Mouse (Mus musculus) v-Abl transformed pro-B cells (cell line): ENCODE measurements at regions not wholly inside any gene's neighbourhood (a gene's known extent, or its start where the extent isn't known, plus 50 kb on each side); places are given as distances from the start of the nearest gene placed in this dataset.

Experiments
- in situ Hi-C, 2 experiments: fragments of 400-800 bp; cut with MboI; formaldehyde crosslinking; loops; one replicate each; pipeline ENCODE4 v1.15.1; 2025; ENCODE audit not compliant: unreplicated experiment in 2 of 2

GRCm38 (mm10) chr3:143834725-143835124 lies 370.3 kb downstream of the Lmo4 start:
- in situ Hi-C loops: no loop called here

GRCm38 (mm10) chr3:143823395-143823777 lies 381.6 kb downstream of the Lmo4 start:
- in situ Hi-C loops: no loop called here

GRCm38 (mm10) chr3:143822564-143823394 lies 382.2 kb downstream of the Lmo4 start:
- in situ Hi-C loops: no loop called here

- in situ Hi-C loops: no loop called here
These were observed 397.5 kb downstream of the Lmo4 start for GRCm38 (mm10) chr3:143807544-143807943.

GRCm38 (mm10) chr3:143806940-143807339 lies 398.1 kb downstream of the Lmo4 start:
- in situ Hi-C loops: no loop called here

- in situ Hi-C loops: no loop called here
These were observed 407.2 kb downstream of the Lmo4 start for GRCm38 (mm10) chr3:143797850-143798249.

- in situ Hi-C loops: no loop called here
These were observed 414.1 kb downstream of the Lmo4 start for GRCm38 (mm10) chr3:143790905-143791304.

GRCm38 (mm10) chr3:143789932-143790570 lies 415.0 kb downstream of the Lmo4 start:
- in situ Hi-C loops: no loop called here

DNA sequence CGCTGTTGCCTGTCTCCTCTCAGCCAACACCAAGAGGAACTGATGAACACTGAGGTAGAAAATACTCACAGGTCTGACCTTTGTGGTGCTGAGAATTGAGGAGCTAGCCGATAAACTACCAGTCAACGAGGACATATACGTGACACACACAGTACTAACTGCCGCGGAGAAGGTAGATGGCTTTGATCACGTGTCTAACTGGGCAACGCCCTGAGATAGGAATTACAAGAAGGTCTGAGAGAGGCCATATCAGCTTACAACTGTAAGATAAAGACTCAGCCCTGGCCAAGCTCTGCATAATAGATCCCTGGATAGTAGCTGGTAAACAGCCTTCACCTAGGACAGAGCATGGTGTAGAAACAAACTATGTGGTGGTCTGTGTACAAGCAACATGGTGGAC lies 418.1 kb downstream of the Lmo4 start:
- in situ Hi-C loops: no loop called here

GRCm38 (mm10) chr3:143784353-143784791 lies 420.6 kb downstream of the Lmo4 start:
- in situ Hi-C loops: no loop called here

DNA sequence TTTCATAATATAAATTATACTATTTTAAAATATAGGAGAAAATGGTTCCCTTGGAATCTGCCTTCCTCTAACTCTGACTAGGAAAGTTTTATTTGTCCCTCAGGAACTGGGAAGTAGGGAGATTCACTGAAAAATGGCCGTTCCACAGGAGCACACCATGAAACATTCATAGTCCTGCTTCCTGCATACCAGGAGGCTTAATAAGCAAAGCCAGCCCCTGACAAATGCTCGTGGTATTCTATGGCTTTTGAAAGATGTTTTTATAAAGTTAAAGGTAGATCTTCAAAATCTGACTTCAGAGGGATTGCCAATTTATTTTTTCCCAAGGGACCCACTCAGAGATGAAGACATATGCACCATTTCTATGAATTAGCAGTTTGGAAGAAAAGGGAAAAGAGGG lies 426.9 kb downstream of the Lmo4 start:
- in situ Hi-C loops: no loop called here

GRCm38 (mm10) chr3:143759337-143759736 lies 445.7 kb downstream of the Lmo4 start:
- in situ Hi-C loops: no loop called here

GRCm38 (mm10) chr3:143753197-143753596 lies 451.8 kb downstream of the Lmo4 start:
- in situ Hi-C loops: no loop called here

DNA sequence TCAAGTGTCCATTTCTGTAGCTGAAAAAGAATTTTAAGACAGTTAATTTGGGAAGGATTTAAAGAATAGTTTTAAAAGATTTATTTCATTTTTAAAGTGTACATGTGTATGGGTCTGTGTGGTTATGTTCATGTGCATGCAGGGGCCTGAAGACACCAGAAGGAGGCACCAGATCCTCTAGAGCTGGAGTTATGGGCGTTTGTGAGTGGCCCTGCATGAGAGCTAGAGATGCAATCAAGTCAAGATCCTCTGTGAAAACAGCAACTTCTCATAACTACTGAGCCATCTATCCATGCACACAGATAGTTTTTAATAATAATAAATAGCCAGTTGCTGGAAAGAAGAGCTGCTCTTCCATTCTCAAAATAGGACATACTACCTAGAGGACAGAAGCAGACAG lies 452.4 kb downstream of the Lmo4 start:
- in situ Hi-C loops: no loop called here

DNA sequence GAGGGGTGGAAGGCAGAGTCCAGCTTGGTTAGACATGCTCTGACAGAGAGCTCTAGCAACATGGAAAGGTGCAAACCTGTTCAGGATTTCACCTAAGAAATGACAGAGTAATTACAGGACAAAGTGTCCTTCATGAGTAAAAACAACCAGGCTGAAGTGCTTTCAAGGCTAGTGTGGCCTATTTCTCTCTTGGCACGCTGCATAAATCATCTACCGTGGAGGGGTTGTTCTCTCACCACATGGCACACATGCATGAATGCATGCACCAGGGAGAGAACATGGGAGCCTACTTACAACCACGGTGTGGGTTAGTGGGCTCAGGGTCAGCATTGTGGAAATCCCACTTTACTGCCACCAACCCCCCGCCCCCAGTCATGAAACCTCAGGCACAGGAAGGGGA lies 454.9 kb downstream of the Lmo4 start:
- in situ Hi-C loops: no loop called here

GRCm38 (mm10) chr3:143743649-143744048 lies 461.4 kb downstream of the Lmo4 start:
- in situ Hi-C loops: no loop called here

- in situ Hi-C loops: no loop called here
These were observed 462.0 kb downstream of the Lmo4 start for GRCm38 (mm10) chr3:143742786-143743571.

DNA sequence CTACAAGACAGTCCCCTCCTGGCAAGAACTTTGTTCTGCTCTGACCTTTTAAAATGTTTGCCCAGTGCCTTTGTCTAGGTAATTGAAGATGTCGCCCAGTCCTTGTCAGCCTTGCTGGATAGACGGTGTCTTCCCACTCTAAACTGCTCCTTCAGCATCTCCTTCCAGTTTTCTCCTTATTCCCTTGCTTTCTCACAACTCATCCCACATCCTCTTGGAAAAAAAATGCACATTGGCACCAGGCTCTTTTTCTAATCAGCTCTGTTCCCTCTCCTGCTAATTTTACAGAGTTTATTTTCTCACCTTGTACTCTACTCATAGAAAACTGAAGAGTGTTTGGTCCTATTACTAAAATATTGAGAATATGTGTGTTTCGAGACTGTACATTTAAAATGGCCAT lies 466.3 kb downstream of the Lmo4 start:
- in situ Hi-C loops: no loop called here

DNA sequence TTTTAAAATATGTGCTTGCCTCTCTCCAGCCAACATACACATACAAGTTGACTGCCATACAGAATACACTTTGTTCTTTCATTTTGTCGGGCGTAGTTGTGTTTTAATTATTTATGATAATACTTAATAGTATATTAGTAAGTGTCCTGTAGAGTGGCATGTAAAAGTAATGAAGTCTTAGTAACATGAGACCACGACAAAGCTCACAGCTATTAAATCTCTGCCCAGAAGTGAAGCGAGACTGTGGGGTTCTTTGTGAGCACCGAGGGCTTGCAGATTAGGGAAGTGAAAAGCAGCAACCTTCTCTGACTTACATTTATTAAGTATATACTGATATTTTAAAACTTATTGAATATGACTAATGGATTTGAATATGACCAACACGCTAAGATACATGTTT lies 467.2 kb downstream of the Lmo4 start:
- in situ Hi-C loops: no loop called here

DNA sequence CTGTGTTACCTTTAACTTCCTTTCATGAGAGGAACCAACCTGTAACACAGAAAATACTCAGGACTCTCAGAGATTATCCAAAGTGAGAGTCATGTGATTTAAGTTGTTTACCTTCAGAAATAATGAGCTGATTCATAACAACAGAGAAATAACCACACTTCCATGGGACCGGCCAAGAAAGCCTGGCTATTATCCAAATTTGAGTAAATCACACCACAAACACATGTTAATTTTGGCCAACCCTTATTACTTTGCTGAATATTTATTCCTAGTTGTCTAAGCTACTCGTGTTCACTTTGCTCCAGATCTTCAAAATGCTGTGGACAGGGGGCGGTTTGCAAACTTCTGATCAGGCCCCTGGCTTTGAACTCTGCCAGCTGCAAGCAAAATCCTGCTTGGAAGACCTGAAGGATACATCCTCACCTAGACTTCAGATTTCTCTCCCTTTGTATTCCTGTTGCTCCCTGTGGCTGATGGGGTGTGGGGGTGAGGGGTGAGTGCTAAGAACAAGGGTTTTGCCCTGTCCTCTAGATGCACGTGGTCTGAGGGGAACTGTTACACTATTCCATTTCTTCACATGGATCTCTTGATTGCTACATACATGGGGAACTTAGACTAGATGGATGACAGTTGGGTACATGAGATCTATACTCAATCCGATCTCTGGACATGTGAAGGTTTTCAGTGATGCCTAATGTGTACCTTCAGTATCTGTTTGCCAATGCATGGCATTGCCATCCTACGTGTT lies 468.2 kb downstream of the Lmo4 start:
- in situ Hi-C loops: no loop called here

GRCm38 (mm10) chr3:143734791-143735190 lies 470.2 kb downstream of the Lmo4 start:
- in situ Hi-C loops: no loop called here
